Mouse (Mus musculus) heart, adult 2 months (tissue): ENCODE results near the gene E130208F15Rik. TPM values are rescaled to one million over a fixed set of nuclear protein-coding genes. Genes with fewer than 3 reads are reported as not detected.

Experiments used
- DNase-seq, 2 experiments: peaks; one replicate each; pipeline ENCODE4 v3.0.0; 2021
- H3K27ac ChIP-seq: fragments of 200-600 bp; 2 replicates; pipeline ENCODE4 v1.8.1; 2022
- H3K27me3 ChIP-seq: fragments of 200-500 bp; 2 replicates; pipeline ENCODE4 v1.6.1; 2012; ENCODE audit warnings: mild to moderate bottlenecking, low read length, inconsistent platforms, mixed read lengths; ENCODE audit not compliant: control insufficient read depth, insufficient read depth
- H3K36me3 ChIP-seq: fragments of 200-500 bp; 2 replicates; pipeline ENCODE4 v1.6.1; 2012; ENCODE audit warnings: low read length, inconsistent platforms; ENCODE audit not compliant: control insufficient read depth, insufficient read depth
- H3K4me1 ChIP-seq: fragments of 200-500 bp; 2 replicates; pipeline ENCODE4 v1.6.1; 2011; ENCODE audit warnings: low read length; ENCODE audit not compliant: control insufficient read depth, insufficient read depth
- H3K4me3 ChIP-seq: fragments of 200-600 bp; 2 replicates; pipeline ENCODE4 v1.8.1; 2022
- H3K79me2 ChIP-seq: fragments of 200-500 bp; replicated peaks from 2 replicates; pipeline ENCODE4 v1.6.1; 2012; ENCODE audit warnings: mild to moderate bottlenecking, inconsistent platforms, low read length, moderate library complexity, mixed read lengths; ENCODE audit not compliant: control insufficient read depth, insufficient read depth
- H3K9ac ChIP-seq: fragments of 200-500 bp; 2 replicates; pipeline ENCODE4 v1.6.1; 2012; ENCODE audit warnings: low read depth, mild to moderate bottlenecking, control low read depth, inconsistent platforms, low read length, mixed read lengths
- CTCF ChIP-seq: fragments of 200-600 bp; IDR thresholded peaks from 2 replicates; pipeline ENCODE4 v1.8.1; 2022; ENCODE audit warnings: antibody characterized with exemption, mild to moderate bottlenecking, moderate library complexity
- EP300 ChIP-seq: fragments of 200-500 bp; IDR thresholded peaks from 2 replicates; pipeline ENCODE4 v1.6.1; 2011; ENCODE audit warnings: low read depth, low read length, control low read depth; ENCODE audit not compliant: insufficient read depth
- POLR2A ChIP-seq: fragments of 200-500 bp; IDR thresholded peaks from 2 replicates; pipeline ENCODE4 v1.6.1; 2011; ENCODE audit warnings: mild to moderate bottlenecking, low read depth, low read length, control low read depth; ENCODE audit not compliant: insufficient read depth
- WGBS: fragments of 180-500 bp; shearing (Covaris S2); methylation state at CpG from one replicate; pipeline ENCODE4 v1.1.7; 2018; 5-methylcytosine and 5-hydroxymethylcytosine counted together
- intact Hi-C: fragments of 180-260 bp; cut with DNase I; formaldehyde crosslinking; loops from one replicate; pipeline ENCODE4 v1.15.1; 2025
- polyA plus RNA-seq: library from polyadenylated mRNA; depleted of rRNA; stranded (reverse); fragments of >200 nt; gene quantifications from 2 replicates; pipeline ENCODE4 v1.2.3, GENCODE M21; 2012; rRNA removed
- total RNA-seq, 2 experiments: library from RNA; stranded (reverse); gene quantifications; 2 replicates each; pipeline ENCODE4 v1.2.3; 2021

E130208F15Rik gene
- total and polyA plus RNA-seq, 3 experiments, result 0.31 to 0.63 (median 0.55) TPM

GRCm38 (mm10) chr7:30362652-30363343, 41.3 kb downstream of the E130208F15Rik start, which contains the start of gene Lrfn3:
Gene Lrfn3, minus strand, starts transcription at chr7:30362772.
- DNase-seq, result peak; percentile 38 to 39
- Histone ChIP-seq H3K4me1 (peaks cover 2% of the 10 kb centered on the region), H3K27ac (no peak within 1 kb of the TSS)

GRCm38 (mm10) chr7:30363344-30363738, 41.8 kb downstream of the E130208F15Rik start:
- H3K36me3 ChIP-seq, result no peaks in the 10 kb centered on the region
- WGBS, result 55% methylated on average over 6 of the region's 6 CpGs
- no peak overlapping the region for H3K9ac ChIP-seq
- H3K4me3 ChIP-seq, result peak overlapping the region; percentile 47
- no peaks in the 10 kb centered on the region for H3K79me2 ChIP-seq
- TF ChIP-seq CTCF, result no peak
- TF ChIP-seq POLR2A, result no peak
- TF ChIP-seq EP300, result no peak
- H3K4me1 ChIP-seq, result peaks cover 2% of the 10 kb centered on the region
- intact Hi-C loops, result no loop called here
- H3K27me3 ChIP-seq, result no peaks in the 10 kb centered on the region; the same call in 1 of the 2 replicates
- no peak for DNase-seq
- H3K27ac ChIP-seq, result no peak overlapping the region

More at GRCm38 (mm10) chr7:30362652-30363343, 41.3 kb downstream of the E130208F15Rik start, which contains the start of gene Lrfn3:
- Histone ChIP-seq H3K9ac (peak within 1 kb of the TSS; percentile 79), H3K36me3 (no peaks in the 10 kb centered on the region), H3K27me3 (no peaks in the 10 kb centered on the region; the same call in 1 of the 2 replicates), H3K79me2 (no peaks in the 10 kb centered on the region), H3K4me3 (peak within 1 kb of the TSS; percentile 47)
- TF ChIP-seq POLR2A (no peak), EP300 (no peak), CTCF (no peak)
- WGBS, result 4% methylated on average over 51 of the region's 55 CpGs
- intact Hi-C loops, result no loop called here

GRCm38 (mm10) chr7:30367466-30367865, 45.9 kb downstream of the E130208F15Rik start:
- no peak overlapping the region for H3K9ac ChIP-seq
- DNase-seq, result no peak
- intact Hi-C loops, result no loop called here
- peaks cover 2% of the 10 kb centered on the region for H3K4me1 ChIP-seq
- no peak overlapping the region for H3K4me3 ChIP-seq
- H3K79me2 ChIP-seq, result no peaks in the 10 kb centered on the region
- no peak overlapping the region for H3K27ac ChIP-seq
- TF ChIP-seq EP300 (no peak), POLR2A (no peak), CTCF (no peak)
- no peaks in the 10 kb centered on the region for H3K36me3 ChIP-seq
- no peaks in the 10 kb centered on the region; the same call in 1 of the 2 replicates for H3K27me3 ChIP-seq
- 65% methylated on average over 2 of the region's 2 CpGs for WGBS

Other genes starting within 250 kb of the E130208F15Rik start
Only the 30 nearest of the 33 such genes appear.
- gene Gm26920, start 231.3 kb upstream of the E130208F15Rik start, total RNA-seq, result under 1 TPM in 1 of 2 experiments, not detected in 1; 0.84 TPM
- not detected in 2 replicates for gene Gm26920, start 231.3 kb upstream of the E130208F15Rik start, polyA plus RNA-seq
- 1 to 10 TPM; 1.4 to 2.0 TPM for gene Zfp566, start 231.2 kb upstream of the E130208F15Rik start, total RNA-seq
- 1.7 and 1.9 TPM in 2 replicates for gene Zfp566, start 231.2 kb upstream of the E130208F15Rik start, polyA plus RNA-seq
- 10 to 100 TPM; 27.4 to 30.6 TPM for gene Zfp260, start 227.0 kb upstream of the E130208F15Rik start, total RNA-seq
- gene Zfp260, start 227.0 kb upstream of the E130208F15Rik start, polyA plus RNA-seq, result 15.9 and 30.9 TPM in 2 replicates
- gene Zfp382, start 199.8 kb upstream of the E130208F15Rik start, total RNA-seq, result 1 to 10 TPM; 2.1 to 2.4 TPM
- gene Zfp382, start 199.8 kb upstream of the E130208F15Rik start, polyA plus RNA-seq, result 0.68 and 0.88 TPM in 2 replicates
- gene Zfp146, start 152.0 kb upstream of the E130208F15Rik start, total RNA-seq, result 10 to 100 TPM; 29.8 TPM
- gene Zfp146, start 152.0 kb upstream of the E130208F15Rik start, polyA plus RNA-seq, result 11.0 and 21.5 TPM in 2 replicates
- gene Cox7a1, start 137.6 kb upstream of the E130208F15Rik start, total RNA-seq, result 1,000 to 10,000 TPM; 2,711 to 3,278 TPM
- gene Cox7a1, start 137.6 kb upstream of the E130208F15Rik start, polyA plus RNA-seq, result 2,213 and 2,519 TPM in 2 replicates
- 100 to 1,000 TPM; 274 to 315 TPM for gene Capns1, start 122.9 kb upstream of the E130208F15Rik start, total RNA-seq
- gene Capns1, start 122.9 kb upstream of the E130208F15Rik start, polyA plus RNA-seq, result 826 and 1,000 TPM in 2 replicates
- 10 to 100 TPM; 52.6 to 58.6 TPM for gene Polr2i, start 89.8 kb upstream of the E130208F15Rik start, total RNA-seq
- gene Polr2i, start 89.8 kb upstream of the E130208F15Rik start, polyA plus RNA-seq, result 95.1 and 106 TPM in 2 replicates
- gene Tbcb, start 89.5 kb upstream of the E130208F15Rik start, total RNA-seq, result 10 to 100 TPM; 52.7 to 56.7 TPM
- gene Tbcb, start 89.5 kb upstream of the E130208F15Rik start, polyA plus RNA-seq, result 36.6 and 49.5 TPM in 2 replicates
- gene Ovol3, start 86.0 kb upstream of the E130208F15Rik start, total RNA-seq, result not detected
- not detected in 2 replicates for gene Ovol3, start 86.0 kb upstream of the E130208F15Rik start, polyA plus RNA-seq
- gene Thap8, start 41.6 kb upstream of the E130208F15Rik start, total RNA-seq, result not detected
- 0.10 TPM in 1 of 2 replicates, not detected in the other for gene Thap8, start 41.6 kb upstream of the E130208F15Rik start, polyA plus RNA-seq
- 1 to 10 TPM in 1 of 2 experiments, under 1 TPM in 1; 0.97 to 1.7 TPM for gene Wdr62, start 41.3 kb upstream of the E130208F15Rik start, total RNA-seq
- gene Wdr62, start 41.3 kb upstream of the E130208F15Rik start, polyA plus RNA-seq, result 3.7 and 5.3 TPM in 2 replicates
- gene Clip3, start 30.0 kb upstream of the E130208F15Rik start, total RNA-seq, result 1 to 10 TPM; 5.6 TPM
- 5.6 and 6.6 TPM in 2 replicates for gene Clip3, start 30.0 kb upstream of the E130208F15Rik start, polyA plus RNA-seq
- gene Alkbh6, start 13.0 kb upstream of the E130208F15Rik start, total RNA-seq, result 10 to 100 TPM; 24.0 to 29.5 TPM
- gene Alkbh6, start 13.0 kb upstream of the E130208F15Rik start, polyA plus RNA-seq, result 59.6 and 61.7 TPM in 2 replicates
- gene Syne4, start 6.9 kb upstream of the E130208F15Rik start, total RNA-seq, result under 1 TPM; 0.26 to 0.50 TPM
- gene Syne4, start 6.9 kb upstream of the E130208F15Rik start, polyA plus RNA-seq, result 5.3 and 5.6 TPM in 2 replicates
- 10 to 100 TPM; 12.5 TPM for gene Sdhaf1, start 2.2 kb downstream of the E130208F15Rik start, total RNA-seq
- gene Sdhaf1, start 2.2 kb downstream of the E130208F15Rik start, polyA plus RNA-seq, result 17.4 and 17.9 TPM in 2 replicates
- 1 to 10 TPM; 1.1 to 1.3 TPM for gene Lrfn3, start 41.0 kb downstream of the E130208F15Rik start, total RNA-seq
- gene Lrfn3, start 41.0 kb downstream of the E130208F15Rik start, polyA plus RNA-seq, result 1.4 and 1.9 TPM in 2 replicates
- 10 to 100 TPM; 20.1 to 23.6 TPM for gene Tyrobp, start 92.0 kb downstream of the E130208F15Rik start, total RNA-seq
- 62.7 and 65.5 TPM in 2 replicates for gene Tyrobp, start 92.0 kb downstream of the E130208F15Rik start, polyA plus RNA-seq
- gene Hcst, start 98.1 kb downstream of the E130208F15Rik start, total RNA-seq, result under 1 TPM in 1 of 2 experiments, not detected in 1; 0.59 TPM
- 4.8 TPM in 1 of 2 replicates, not detected in the other for gene Hcst, start 98.1 kb downstream of the E130208F15Rik start, polyA plus RNA-seq
- gene Nfkbid, start 100.0 kb downstream of the E130208F15Rik start, total RNA-seq, result under 1 TPM; 0.47 to 0.66 TPM
- gene Nfkbid, start 100.0 kb downstream of the E130208F15Rik start, polyA plus RNA-seq, result 0.94 and 1.3 TPM in 2 replicates
- 1 to 10 TPM; 3.2 to 3.5 TPM for gene Aplp1, start 123.8 kb downstream of the E130208F15Rik start, total RNA-seq
- gene Aplp1, start 123.8 kb downstream of the E130208F15Rik start, polyA plus RNA-seq, result 3.6 and 6.2 TPM in 2 replicates
- gene Kirrel2, start 135.9 kb downstream of the E130208F15Rik start, total RNA-seq, result not detected
- not detected in 2 replicates for gene Kirrel2, start 135.9 kb downstream of the E130208F15Rik start, polyA plus RNA-seq
- not detected for gene Nphs1, start 136.6 kb downstream of the E130208F15Rik start, total RNA-seq
- 0.04 TPM in 1 of 2 replicates, not detected in the other for gene Nphs1, start 136.6 kb downstream of the E130208F15Rik start, polyA plus RNA-seq
- gene Prodh2, start 171.9 kb downstream of the E130208F15Rik start, total RNA-seq, result not detected
- gene Prodh2, start 171.9 kb downstream of the E130208F15Rik start, polyA plus RNA-seq, result 0.23 TPM in 1 of 2 replicates, not detected in the other
- gene Arhgap33, start 213.3 kb downstream of the E130208F15Rik start, total RNA-seq, result under 1 TPM; 0.34 to 0.37 TPM
- gene Arhgap33, start 213.3 kb downstream of the E130208F15Rik start, polyA plus RNA-seq, result 2.3 and 3.0 TPM in 2 replicates
- 100 to 1,000 TPM; 718 to 804 TPM for gene Hspb6, start 230.4 kb downstream of the E130208F15Rik start, total RNA-seq
- 1,866 and 1,945 TPM in 2 replicates for gene Hspb6, start 230.4 kb downstream of the E130208F15Rik start, polyA plus RNA-seq
- 1 to 10 TPM; 2.5 to 6.3 TPM for gene Proser3, start 230.6 kb downstream of the E130208F15Rik start, total RNA-seq
- 5.6 and 5.8 TPM in 2 replicates for gene Proser3, start 230.6 kb downstream of the E130208F15Rik start, polyA plus RNA-seq
- 10 to 100 TPM; 13.7 to 16.0 TPM for gene Lin37, start 238.1 kb downstream of the E130208F15Rik start, total RNA-seq
- gene Lin37, start 238.1 kb downstream of the E130208F15Rik start, polyA plus RNA-seq, result 16.2 and 20.0 TPM in 2 replicates
- 10 to 100 TPM; 56.0 to 67.9 TPM for gene U2af1l4, start 241.6 kb downstream of the E130208F15Rik start, total RNA-seq
- gene U2af1l4, start 241.6 kb downstream of the E130208F15Rik start, polyA plus RNA-seq, result 61.3 and 71.4 TPM in 2 replicates
- 1 to 10 TPM; 1.1 to 1.9 TPM for gene Gm49396, start 241.6 kb downstream of the E130208F15Rik start, total RNA-seq
- gene Gm49396, start 241.6 kb downstream of the E130208F15Rik start, polyA plus RNA-seq, result 1.6 and 3.1 TPM in 2 replicates